Mouse (Mus musculus) naive thymus-derived CD4-positive, alpha-beta T cell, adult 2 months (primary cell): ENCODE measurements around the gene Fbll1.

Experiments used
- DNase-seq: peaks from one replicate; pipeline ENCODE4 v3.0.0-alpha.2; 2011; ENCODE audit warnings: low read depth

The Fbll1 gene

GRCm38 (mm10) chr11:35783038-35783437 lies 15.6 kb downstream of the Fbll1 start:
- no peak for DNase-seq

GRCm38 (mm10) chr11:35782444-35782843 lies 16.2 kb downstream of the Fbll1 start:
- no peak for DNase-seq

GRCm38 (mm10) chr11:35780336-35780735 lies 18.3 kb downstream of the Fbll1 start:
- no peak for DNase-seq

- DNase-seq, result no peak
Observed at GRCm38 (mm10) chr11:35776452-35776851, 22.2 kb downstream of the Fbll1 start.

GRCm38 (mm10) chr11:35775606-35776005 lies 23.1 kb downstream of the Fbll1 start:
- DNase-seq, result no peak

- DNase-seq, result peak; percentile 16
Observed at GRCm38 (mm10) chr11:35770741-35771504, 27.8 kb downstream of the Fbll1 start.

GRCm38 (mm10) chr11:35769746-35770437 lies 28.8 kb downstream of the Fbll1 start:
- DNase-seq, result no peak

GRCm38 (mm10) chr11:35769188-35769745 lies 29.4 kb downstream of the Fbll1 start, which contains the start of gene Pank3:
Gene Pank3, plus strand, starts transcription at chr11:35769484.
- DNase-seq, result peak; percentile 97

- no peak for DNase-seq
Observed at GRCm38 (mm10) chr11:35766845-35767244, 31.8 kb downstream of the Fbll1 start.

- no peak for DNase-seq
Observed at GRCm38 (mm10) chr11:35760627-35761003, 38.1 kb downstream of the Fbll1 start.

GRCm38 (mm10) chr11:35760001-35760626 lies 38.6 kb downstream of the Fbll1 start:
- DNase-seq, result no peak

GRCm38 (mm10) chr11:35756411-35757303 lies 42.0 kb downstream of the Fbll1 start:
- DNase-seq, result no peak

- DNase-seq, result no peak
Observed at GRCm38 (mm10) chr11:35755546-35755945, 43.1 kb downstream of the Fbll1 start.

- DNase-seq, result no peak
Observed at GRCm38 (mm10) chr11:35754906-35755418, 43.7 kb downstream of the Fbll1 start.

- no peak for DNase-seq
Observed at GRCm38 (mm10) chr11:35750578-35750977, 48.1 kb downstream of the Fbll1 start.
